Mouse (Mus musculus) megakaryocyte, adult 5-6 weeks (primary cell): ENCODE data around the gene Cby3. TPM values are rescaled to one million over a fixed set of nuclear protein-coding genes. Genes with fewer than 3 reads are reported as not detected.

Source experiments
- ATAC-seq: 2 replicates; pipeline ENCODE4 v1.8.0; 2016; ENCODE audit warnings: mild to moderate bottlenecking, inconsistent platforms; ENCODE audit not compliant: poor library complexity, severe bottlenecking
- total RNA-seq, 2 experiments: library from RNA; stranded (forward) in 1 of 2; stranded (reverse) in 1 of 2; fragments of 153-499, 151-499 nt in 1 of 2; fragments of 221-1000, 200-1000 nt in 1 of 2; gene quantifications; 2 replicates each; pipeline versions ENCODE4 v1.2.3 to v1.2.4; 2015 to 2017

The Cby3 gene
- total RNA-seq, 2 experiments from 2014 or later = not detected

DNA sequence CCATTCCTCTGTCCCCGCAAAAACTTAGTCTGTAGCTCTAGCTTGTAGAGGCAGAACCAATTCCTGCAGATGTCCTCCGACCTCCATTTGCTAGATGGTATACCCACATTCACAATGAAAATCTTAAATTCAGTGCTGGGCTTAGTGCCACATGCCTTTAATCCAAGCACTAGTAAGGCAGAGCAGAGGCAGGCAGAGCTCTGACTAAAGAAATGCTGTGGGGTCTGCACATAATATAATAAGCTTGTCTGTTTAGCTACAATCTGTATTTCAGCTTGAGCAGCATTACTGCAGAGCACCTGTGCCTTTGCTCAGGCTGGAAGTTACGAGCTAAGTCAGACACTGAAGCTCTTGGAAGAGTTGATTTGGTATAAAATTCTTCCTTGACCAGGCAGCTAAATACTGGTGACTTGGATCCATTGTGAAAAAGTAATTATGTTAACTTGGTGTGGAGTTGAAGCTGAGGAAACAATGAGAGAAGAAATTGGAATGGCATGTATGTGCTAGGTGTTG, 33.0 kb downstream of the Cby3 start:
- ATAC-seq = no peak

DNA sequence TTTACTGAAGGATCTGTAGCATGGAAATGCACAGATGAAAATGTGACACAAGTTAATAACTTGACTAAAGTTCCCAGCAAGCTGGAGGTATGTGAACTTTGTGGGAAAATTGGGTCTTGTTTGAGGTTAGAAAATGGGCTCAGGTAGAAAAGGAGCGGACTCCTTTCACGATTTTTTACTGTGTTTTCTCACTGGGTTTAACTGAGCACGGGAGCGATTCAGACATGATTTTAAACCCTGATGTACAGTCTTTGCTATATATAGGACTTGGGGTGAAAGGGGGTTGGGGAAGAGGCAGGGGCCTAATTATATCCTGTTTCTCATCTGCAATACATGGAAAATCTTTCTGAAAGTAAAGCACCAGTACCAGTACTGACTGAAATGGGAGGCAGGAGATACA, 33.4 kb downstream of the Cby3 start:
- no peak for ATAC-seq

DNA sequence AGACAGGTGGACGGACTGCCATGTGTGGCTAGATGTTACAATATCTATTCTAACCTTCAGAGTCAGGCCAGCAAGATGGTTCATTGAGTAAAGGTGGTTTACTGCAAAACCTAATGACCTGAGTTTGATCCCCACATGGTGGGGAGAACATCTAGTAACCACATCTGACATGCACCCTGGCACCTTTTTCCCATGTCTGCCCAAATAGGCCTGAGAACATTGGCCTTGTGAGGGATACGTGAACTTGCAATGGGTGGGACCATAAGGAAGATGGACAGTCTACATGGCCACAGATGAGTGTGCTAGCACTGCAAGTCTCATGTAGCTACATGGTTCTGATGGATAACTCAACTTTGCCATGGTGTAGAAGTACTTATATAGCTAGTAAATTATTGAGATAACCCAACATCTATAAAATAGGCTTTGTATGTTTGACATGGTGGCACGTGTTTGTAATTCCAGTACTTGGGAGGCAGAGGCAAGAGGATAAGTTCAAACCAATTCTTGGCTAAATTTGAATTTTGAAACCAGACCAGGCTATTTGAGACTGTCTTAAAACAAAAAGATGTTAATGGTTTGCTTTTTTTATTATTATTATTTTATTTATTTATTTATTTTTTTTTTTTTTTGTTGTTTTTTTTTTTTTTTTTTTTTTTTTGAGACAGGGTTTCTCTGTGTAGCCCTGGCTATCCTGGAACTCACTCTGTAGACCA, 34.1 kb downstream of the Cby3 start:
- no peak for ATAC-seq

DNA sequence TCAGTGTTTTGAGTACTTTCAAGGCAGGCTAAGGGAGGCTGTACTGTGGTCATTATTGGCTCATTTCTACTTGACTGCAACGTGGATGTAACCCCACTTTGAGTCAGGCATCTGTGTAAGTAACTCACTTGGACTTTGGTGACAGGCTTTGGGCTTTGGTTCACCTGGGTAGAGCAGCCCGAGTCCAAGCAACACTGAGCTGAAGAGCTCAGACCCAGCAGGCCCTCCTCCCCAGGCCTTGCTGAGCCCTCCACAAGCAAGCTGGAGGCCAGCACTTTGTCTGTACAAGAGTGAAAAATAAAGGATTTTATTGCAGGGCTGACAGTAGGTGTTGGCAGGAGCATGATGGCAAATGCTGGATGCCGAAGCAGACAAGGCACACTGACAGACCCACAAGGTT, 34.7 kb downstream of the Cby3 start:
- ATAC-seq = no peak

DNA sequence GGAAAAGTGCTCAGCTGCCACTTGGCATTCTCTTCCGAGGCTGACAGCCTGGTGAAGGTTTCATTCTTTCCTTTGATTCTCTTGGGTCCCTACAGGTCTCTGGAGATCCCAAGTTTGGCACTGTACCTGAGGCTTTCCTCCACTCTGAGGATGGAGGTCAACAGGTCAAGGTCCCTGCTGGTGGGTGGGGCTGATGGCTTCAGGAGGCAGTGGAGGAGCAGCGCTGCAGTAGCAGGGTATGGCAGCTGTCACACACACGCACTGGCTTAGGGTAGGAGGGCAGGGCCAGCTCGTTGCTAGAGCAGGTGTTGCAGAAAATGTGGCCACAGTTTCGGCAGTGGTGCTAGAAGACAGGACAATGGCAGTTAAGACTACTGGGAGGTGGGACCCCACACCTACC, 35.4 kb downstream of the Cby3 start:
- no peak for ATAC-seq

DNA sequence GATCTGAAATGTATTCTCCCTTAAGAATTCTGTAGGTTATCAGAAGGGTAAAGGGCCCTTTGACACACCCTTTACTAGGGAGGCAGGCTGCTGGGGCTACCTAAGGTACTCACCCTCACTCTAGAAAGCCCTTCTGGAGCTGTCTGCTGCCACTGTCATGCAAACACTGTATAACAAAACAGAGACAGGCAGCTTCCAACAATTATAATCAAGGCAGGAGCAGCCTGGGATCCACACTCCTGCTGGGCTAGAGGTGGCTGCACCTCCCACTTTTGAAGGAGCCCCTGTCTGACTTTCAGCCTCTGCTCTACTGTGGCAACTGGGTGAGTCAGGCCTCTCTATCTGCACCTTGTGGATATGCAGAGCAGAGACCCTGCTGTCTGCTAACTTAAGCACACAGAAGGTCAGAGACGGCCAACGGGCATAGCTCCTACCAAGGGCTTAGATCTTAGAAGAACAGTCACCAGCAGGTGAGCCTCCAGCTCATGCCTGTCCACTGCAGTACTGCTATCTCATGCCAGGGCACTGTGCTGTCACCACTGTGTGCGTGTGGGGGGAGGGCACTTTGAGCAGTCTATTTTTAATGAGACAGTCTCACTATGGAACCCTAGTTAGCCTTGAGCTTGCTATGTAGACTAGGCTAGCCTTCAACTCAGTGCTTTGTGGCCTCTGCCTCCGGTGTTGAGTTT, 37.2 kb downstream of the Cby3 start:
- no peak for ATAC-seq

DNA sequence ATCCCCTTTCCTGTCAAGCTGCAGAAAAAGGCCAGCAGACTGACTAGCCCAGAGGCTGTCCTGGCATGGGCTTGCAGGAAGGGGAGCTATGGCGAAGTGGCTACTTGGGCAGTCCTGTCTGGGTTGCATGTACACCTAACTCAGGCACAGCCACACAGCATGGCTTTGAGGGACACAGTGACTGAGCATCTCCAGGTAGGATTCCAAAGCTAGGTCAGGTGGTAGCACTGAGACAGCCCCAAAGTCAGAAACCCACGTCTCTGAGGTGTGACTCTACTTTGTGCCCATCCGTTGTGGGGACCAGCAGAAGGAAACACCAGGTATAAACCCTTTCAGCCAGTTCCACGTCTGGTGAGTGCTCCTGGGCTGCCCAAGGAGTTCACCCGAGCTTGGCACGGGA, 39.0 kb downstream of the Cby3 start:
- ATAC-seq = no peak

DNA sequence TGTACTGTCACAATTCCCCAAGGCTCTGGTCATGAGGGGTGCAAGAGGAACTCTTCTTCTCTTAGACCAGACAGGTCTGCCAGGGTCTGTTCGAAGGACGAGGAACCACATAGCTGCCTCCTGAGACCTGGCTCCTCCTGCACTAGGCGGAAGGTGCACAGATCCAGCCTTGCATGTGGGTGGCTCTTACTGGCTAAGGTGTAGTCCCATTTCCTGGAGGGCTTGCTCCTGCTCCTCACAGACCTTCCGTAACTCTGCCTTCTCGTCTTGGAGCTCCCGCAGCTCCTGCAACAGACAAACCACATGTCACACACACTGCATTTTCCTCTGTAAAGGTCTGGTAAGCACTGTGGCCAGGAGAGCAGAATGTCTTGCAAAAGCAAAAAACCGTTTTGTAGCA, 40.5 kb downstream of the Cby3 start:
- ATAC-seq = no peak

DNA sequence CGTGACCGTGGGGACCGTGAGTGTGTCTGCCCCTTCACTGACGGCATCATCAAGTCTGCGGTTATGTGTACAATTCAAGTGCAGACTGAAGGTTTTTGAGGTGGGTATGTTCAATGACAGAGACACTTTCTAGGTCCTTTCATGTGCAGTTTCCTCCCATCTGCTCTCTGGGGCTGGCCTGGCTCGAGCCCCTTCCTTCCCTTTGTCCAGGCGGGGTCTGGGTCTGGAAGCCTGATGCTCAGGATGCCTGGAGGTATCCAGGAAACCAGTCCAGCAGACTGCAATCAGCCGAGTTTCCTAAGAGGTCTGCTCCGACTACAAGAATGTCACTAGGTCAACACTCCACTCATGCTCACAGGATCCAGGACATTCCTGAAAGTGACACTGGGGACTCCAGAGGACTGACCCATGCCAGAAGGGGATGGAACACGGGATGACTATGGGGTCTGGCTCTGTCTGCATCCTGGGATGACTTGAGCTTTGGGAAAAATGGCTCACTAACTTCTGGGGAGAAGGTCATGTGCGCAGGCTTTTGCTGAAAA, 42.6 kb downstream of the Cby3 start:
- ATAC-seq = no peak

DNA sequence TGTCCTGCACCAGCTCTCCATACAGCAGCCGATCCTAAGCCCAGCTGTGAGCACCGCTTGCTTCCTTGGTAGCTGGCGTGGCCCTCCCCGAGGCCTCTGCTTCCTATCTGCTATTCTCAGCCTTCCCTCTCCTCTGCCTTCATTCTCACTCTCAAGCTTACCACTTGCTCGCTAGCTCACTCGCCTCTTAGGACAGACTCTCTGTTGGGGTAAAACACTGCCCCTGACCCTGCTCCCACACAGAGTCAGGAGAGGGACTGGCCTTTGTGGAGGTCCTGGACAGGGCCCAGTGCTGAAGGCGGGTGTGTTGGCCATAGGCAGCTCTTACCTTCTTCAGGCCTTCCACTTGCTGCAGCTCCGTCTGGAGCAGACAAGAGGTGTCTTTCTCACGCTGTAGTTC, 43.1 kb downstream of the Cby3 start:
- ATAC-seq = no peak

DNA sequence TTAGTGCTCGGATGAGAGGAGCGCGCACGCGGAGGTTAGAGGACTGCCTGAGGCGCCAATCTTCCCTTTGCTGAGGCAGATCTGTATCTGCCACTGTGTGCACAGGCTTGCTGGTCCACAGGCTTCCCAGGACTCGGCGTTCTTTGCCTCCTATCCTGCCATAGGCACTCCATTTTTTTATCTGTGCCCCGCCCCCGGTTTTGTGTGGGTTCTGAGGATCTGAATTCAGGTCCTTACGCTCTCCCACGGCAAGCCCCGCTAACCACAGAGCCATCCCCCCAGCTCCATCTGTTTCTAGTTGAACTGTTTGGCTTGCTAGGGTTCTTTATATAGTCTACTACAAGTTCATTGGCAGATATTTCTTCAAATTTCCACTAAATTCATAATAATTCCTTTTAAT, 44.5 kb downstream of the Cby3 start:
- ATAC-seq = no peak

DNA sequence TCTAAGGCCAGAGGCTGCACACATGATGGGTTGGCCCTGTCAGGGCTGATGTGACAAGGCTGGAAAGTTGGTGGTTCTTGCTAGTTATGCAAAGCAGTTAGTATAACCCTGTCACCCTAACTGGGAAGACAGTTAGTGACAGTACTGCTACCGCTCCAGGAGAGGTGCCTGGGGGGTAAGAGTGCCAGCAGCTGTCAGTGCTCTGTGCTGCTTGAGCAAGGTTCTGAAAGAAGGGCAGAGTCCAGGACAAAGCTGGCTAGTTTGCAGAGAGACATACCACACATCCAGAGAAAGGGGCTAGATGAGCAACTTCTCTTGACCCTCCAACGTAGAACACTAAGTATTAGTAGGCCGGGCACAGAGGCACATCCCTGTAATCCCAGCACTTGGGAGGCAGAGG, 48.2 kb downstream of the Cby3 start:
- ATAC-seq = no peak

DNA sequence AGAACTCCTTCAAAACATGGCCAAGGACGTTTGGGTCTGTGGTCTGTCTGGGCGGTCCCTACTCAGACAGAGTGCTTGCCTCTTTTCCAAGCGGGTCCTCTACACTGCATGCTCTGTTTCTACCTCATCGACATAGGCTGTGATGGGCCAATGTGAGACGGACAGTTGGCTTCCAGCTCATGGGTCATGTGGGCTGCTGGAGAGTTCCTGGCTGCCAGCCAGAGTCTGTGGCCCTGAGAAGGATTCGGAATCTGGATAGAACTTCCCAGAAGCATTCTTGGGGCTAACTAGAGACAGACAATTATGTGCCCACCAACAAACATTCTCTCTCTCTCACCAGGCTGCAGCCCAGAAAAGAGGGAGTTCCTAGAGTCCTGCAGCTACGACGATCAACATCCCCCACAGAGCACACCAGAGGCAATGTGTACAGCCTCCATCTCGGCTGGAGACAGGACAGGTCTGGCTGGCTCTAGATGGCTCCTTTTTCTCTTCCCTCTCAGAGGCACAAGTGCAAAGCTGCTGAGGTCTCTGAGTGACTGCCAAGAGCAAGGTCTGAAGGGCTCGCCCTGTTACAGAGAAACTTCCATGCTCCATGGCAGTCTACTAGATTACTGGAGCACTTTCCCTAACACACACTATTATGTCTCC, 49.2 kb downstream of the Cby3 start:
- no peak for ATAC-seq

DNA sequence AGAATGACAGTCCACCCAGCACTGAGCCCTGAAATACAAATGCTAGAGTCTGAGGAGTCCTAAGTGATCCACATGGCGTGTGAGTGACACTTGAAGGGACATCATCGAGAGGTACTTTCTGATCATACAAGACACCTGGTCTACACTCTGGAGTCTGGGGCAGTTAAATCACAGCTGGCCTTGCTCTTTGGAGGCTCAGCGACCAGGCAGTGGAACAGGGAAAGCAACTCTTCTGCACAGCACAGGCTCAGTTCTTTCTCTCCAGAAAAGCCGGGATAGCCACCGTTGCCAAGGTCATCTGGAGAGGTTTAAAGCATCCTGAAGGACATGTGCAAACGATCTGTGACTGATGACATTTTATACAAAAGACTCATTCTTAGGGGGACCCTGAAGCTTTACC, 53.0 kb downstream of the Cby3 start:
- no peak for ATAC-seq

Other genes with a start within 250 kb of the Cby3 start
- gene Tbc1d9b, start 223.1 kb upstream of the Cby3 start, total RNA-seq (2015) = 17.8 and 23.5 TPM in 2 replicates
- gene Tbc1d9b, start 223.1 kb upstream of the Cby3 start, total RNA-seq (2017) = 30.9 and 36.7 TPM in 2 replicates
- gene Mrnip, start 180.0 kb upstream of the Cby3 start, total RNA-seq (2015) = 7.6 and 9.2 TPM in 2 replicates
- gene Mrnip, start 180.0 kb upstream of the Cby3 start, total RNA-seq (2017) = 7.5 and 11.6 TPM in 2 replicates
- 51.8 and 56.7 TPM in 2 replicates for gene Sqstm1, start 143.6 kb upstream of the Cby3 start, total RNA-seq (2015)
- 298 and 386 TPM in 2 replicates for gene Sqstm1, start 143.6 kb upstream of the Cby3 start, total RNA-seq (2017)
- 17.1 and 22.2 TPM in 2 replicates for gene Mgat4b, start 143.6 kb upstream of the Cby3 start, total RNA-seq (2015)
- 9.1 and 12.1 TPM in 2 replicates for gene Mgat4b, start 143.6 kb upstream of the Cby3 start, total RNA-seq (2017)
- gene Ltc4s, start 115.8 kb upstream of the Cby3 start, total RNA-seq (2015) = not detected in 2 replicates
- gene Ltc4s, start 115.8 kb upstream of the Cby3 start, total RNA-seq (2017) = 0.66 TPM in 1 of 2 replicates, not detected in the other
- 28.0 and 30.6 TPM in 2 replicates for gene Maml1, start 62.2 kb upstream of the Cby3 start, total RNA-seq (2015)
- gene Maml1, start 62.2 kb upstream of the Cby3 start, total RNA-seq (2017) = 8.8 and 11.7 TPM in 2 replicates
- 242 and 264 TPM in 2 replicates for gene Canx, start 28.8 kb upstream of the Cby3 start, total RNA-seq (2015)
- 684 and 685 TPM in 2 replicates for gene Canx, start 28.8 kb upstream of the Cby3 start, total RNA-seq (2017)
- gene Hnrnph1, start 22.5 kb downstream of the Cby3 start, total RNA-seq (2015) = 400 and 438 TPM in 2 replicates
- gene Hnrnph1, start 22.5 kb downstream of the Cby3 start, total RNA-seq (2017) = 436 and 510 TPM in 2 replicates
- gene Rufy1, start 76.7 kb downstream of the Cby3 start, total RNA-seq (2015) = 51.2 and 53.0 TPM in 2 replicates
- gene Rufy1, start 76.7 kb downstream of the Cby3 start, total RNA-seq (2017) = 81.6 and 82.2 TPM in 2 replicates
- gene Adamts2, start 247.6 kb downstream of the Cby3 start, total RNA-seq (2015) = 0.21 and 0.27 TPM in 2 replicates
- gene Adamts2, start 247.6 kb downstream of the Cby3 start, total RNA-seq (2017) = 0.11 and 0.12 TPM in 2 replicates